Mouse (Mus musculus): ENCODE data around the gene Pgpep1. TPM values are rescaled to one million over a fixed set of nuclear protein-coding genes. Genes with fewer than 3 reads are reported as not detected.

Gene Pgpep1
- 63.6 and 70.2 TPM in 2 replicates for polyA plus RNA-seq (2015; fragmentation: Nextera tagmentation; extraction: Ambion mirVana)

DNA sequence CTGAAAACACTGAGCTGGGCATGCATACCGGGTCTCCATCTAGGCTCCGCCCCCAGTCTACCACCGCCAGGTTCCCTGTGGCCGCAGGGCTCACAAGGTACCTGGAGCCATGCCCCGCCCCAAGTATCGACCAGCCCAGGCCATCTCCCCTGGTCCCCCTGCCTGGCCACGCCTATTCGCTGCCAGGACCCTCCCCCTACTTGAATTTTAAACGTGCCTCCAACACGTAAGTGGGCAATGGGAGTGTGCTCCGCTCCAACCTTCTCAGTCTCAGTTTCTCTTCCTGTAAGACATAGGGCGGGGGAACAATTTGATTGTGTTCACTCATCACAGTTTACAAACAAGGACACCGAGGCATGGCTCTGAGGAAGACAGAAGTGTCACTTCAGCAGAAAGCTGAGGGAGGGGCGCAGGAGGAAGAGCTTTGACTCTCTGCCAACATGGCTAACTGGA is at the start of gene Pgpep1:
Gene Pgpep1, minus strand, starts transcription at position 116 of the 453 bp plus-strand sequence.
- H3K9me3 ChIP-seq: no peaks in the 10 kb centered on the region
- peak; percentile 53 for ATAC-seq (replicated peaks)
- peak within 1 kb of the TSS; percentile 91 for H3K4me2 ChIP-seq (replicated peaks)
- whole genome bisulfite sequencing: 4% methylated on average over 14 of the region's 14 CpGs
- peak within 1 kb of the TSS; percentile 91 for H3K4me3 ChIP-seq
- peak within 1 kb of the TSS; percentile 77 for H3K9ac ChIP-seq (replicated peaks)
- no peaks in the 10 kb centered on the region for H3K27me3 ChIP-seq
- H3K4me1 ChIP-seq: peaks cover 48% of the 10 kb centered on the region
- peak within 1 kb of the TSS; percentile 53 for H3K27ac ChIP-seq (replicated peaks)
- peaks cover 2% of the 10 kb centered on the region; the same call in 1 of the 2 replicates for H3K36me3 ChIP-seq

DNA sequence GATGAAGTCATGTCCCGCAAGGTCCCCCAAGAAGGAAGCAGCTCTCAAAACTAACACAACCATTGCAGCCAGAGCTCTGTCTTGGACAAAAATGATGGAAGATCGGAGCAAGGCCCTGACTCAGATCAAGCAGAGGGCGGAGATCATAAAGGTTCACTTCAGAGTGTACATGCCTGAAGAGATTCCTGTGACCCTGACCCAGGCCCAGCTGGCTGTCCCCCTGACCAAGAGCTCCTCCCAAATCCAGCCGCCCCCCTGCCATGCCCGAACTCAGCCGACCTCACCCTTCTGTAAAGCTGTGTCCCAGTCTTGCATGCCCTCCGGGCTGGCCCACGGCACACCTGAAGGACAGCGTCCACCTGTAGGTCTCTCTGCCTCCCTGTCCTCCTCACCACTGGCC is 49.6 kb upstream of the Pgpep1 start:
- WGBS: 88% methylated on average over 9 of the region's 9 CpGs
- no peaks in the 10 kb centered on the region for H3K9me3 ChIP-seq
- no peak overlapping the region for H3K27ac ChIP-seq (replicated peaks)
- no peak for ATAC-seq (replicated peaks)
- H3K4me1 ChIP-seq: no peaks in the 10 kb centered on the region
- no peaks in the 10 kb centered on the region for H3K36me3 ChIP-seq
- no peaks in the 10 kb centered on the region for H3K27me3 ChIP-seq
- H3K4me2 ChIP-seq (replicated peaks): no peak overlapping the region
- no peak overlapping the region for H3K4me3 ChIP-seq
- H3K9ac ChIP-seq (replicated peaks): no peak overlapping the region

DNA sequence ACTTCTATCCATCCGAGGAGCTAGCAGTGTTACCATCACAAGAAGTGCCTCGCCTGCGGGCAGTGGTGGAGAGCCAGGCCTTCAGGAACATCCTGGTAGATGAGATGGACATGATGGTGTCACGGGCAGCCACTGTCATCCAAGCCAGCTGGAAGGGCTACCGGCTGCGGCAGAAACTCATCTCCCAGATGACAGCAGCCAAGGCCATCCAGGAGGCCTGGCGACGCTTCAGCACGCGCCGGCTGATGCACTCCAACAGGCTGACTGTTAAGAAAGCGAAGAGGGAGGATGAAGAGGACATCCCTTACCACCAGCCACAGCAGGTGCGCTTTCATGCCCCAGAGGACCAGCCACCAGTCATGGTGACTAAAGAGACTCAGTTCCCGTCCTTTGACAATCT is 48.1 kb upstream of the Pgpep1 start:
- peaks cover 8% of the 10 kb centered on the region; the same call in 1 of the 2 replicates for H3K4me1 ChIP-seq
- H3K4me3 ChIP-seq: no peak overlapping the region
- no peak overlapping the region for H3K27ac ChIP-seq (replicated peaks)
- H3K27me3 ChIP-seq: no peaks in the 10 kb centered on the region
- no peak overlapping the region for H3K9ac ChIP-seq (replicated peaks)
- no peak overlapping the region for H3K4me2 ChIP-seq (replicated peaks)
- 93% methylated on average over 14 of the region's 14 CpGs for WGBS
- H3K9me3 ChIP-seq: no peaks in the 10 kb centered on the region
- ATAC-seq (replicated peaks): no peak
- H3K36me3 ChIP-seq: peaks cover 3% of the 10 kb centered on the region; the same call in 1 of the 2 replicates

DNA sequence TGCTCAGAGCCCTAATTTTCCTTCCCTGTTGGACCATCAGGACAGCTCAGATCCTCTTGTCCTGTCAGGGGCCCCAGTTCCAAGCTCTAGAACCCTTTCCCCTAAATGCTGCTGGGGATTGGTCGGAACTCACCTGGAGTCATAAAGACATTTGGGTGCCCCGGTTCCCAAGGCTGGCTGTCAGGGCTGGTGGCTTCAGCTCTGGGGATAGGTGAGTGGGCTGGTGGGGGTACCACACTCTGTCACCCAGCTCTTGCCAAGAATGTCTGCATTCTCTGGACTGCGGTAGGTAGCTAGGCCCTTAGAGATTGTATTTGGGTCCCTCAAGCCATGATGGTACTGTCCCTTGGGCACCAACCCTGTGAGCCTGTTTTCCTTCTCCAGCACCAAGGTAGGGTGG is 43.1 kb upstream of the Pgpep1 start, which contains the start of gene Iqcn:
Gene Iqcn, plus strand, starts transcription at position 171 of the 400 bp plus-strand sequence.
- H3K9me3 ChIP-seq: no peaks in the 10 kb centered on the region
- peak within 1 kb of the TSS; percentile 69 for H3K4me2 ChIP-seq (replicated peaks)
- 0 out of 2 replicates have a peak within 1 kb of the TSS, but pooled peaks have one; percentile 4 for H3K9ac ChIP-seq (replicated peaks)
- H3K4me1 ChIP-seq: peaks cover 36% of the 10 kb centered on the region
- H3K27ac ChIP-seq (replicated peaks): 0 out of 2 replicates have a peak within 1 kb of the TSS, but pooled peaks have one; percentile 2
- no peaks in the 10 kb centered on the region for H3K27me3 ChIP-seq
- peaks cover 3% of the 10 kb centered on the region; the same call in 1 of the 2 replicates for H3K36me3 ChIP-seq
- ATAC-seq (replicated peaks): no peak
- 93% methylated on average over 3 of the region's 3 CpGs for WGBS
- no peak within 1 kb of the TSS for H3K4me3 ChIP-seq

DNA sequence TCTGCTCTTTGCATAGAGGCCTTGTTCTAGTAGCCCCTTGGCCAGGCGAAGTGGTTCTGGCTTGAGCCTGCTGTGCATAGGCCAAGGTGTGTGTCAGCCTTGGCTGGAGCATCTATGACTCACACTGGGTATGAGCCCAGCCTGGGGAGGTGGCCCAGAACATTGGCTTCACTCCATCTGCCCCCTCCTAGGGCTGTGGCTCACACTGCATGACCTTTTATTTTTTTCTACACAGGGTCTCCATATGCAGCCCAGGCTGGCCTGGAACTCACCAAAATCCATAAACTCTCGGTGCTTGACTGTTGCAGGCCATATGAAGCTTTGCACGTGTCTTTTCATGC is 42.6 kb upstream of the Pgpep1 start:
- H3K4me3 ChIP-seq: no peak overlapping the region
- H3K27ac ChIP-seq (replicated peaks): 0 out of 2 replicates have a peak overlapping the region, but pooled peaks have one; percentile 2
- 87% methylated on average over 3 of the region's 3 CpGs for WGBS

DNA sequence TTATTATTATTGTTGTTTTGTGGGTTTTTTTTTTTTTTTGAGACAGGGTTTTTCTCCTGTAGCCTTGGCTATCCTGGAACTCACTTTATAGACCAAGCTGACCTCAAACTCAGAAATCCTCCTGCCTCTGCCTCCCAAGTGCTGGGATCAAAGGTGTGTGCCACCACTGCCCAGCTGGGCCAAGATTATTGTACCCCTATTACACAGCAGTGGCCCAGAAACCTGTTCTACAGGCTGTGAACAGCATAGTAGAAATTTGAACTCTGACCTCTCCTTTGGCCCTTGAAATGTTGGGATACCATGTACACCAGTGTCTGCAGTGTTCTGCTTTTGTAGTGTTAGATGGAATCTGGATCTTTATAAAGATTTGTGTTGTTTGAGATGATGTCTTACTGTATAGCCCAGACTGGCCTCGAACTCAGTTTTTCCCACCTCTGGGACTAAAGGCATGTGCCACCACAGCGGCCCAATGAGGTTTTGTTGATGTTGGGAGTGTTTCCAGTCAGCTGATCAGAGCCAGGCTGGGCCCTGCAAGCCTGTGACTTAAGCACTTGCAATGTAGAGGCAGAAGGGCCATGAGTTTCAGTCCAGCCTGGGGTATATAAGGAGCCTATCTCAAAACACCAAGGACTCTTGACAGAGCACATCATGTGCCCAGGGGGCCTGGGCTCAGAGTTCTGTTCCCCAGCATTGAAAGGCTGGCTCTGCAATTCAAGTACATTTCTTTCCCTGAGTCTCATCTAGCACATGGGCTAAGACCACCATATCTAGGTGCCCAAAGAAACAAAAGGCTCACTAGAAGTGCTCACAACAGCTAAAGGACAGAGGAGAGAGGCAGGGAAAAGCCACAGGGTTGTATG is 42.0 kb upstream of the Pgpep1 start:
- Histone ChIP-seq H3K4me1 (peaks cover 47% of the 10 kb centered on the region), H3K4me3 (peak overlapping the region; percentile 95), H3K9ac (replicated peaks) (peak overlapping the region; percentile 100; the same call in 1 of the 2 replicates), H3K27ac (replicated peaks) (0 out of 2 replicates have a peak overlapping the region, but pooled peaks have one; percentile 2), H3K27me3 (no peaks in the 10 kb centered on the region), H3K9me3 (no peaks in the 10 kb centered on the region), H3K4me2 (replicated peaks) (peak overlapping the region; percentile 69), H3K36me3 (peaks cover 3% of the 10 kb centered on the region; the same call in 1 of the 2 replicates)
- WGBS: 82% methylated on average over 2 of the region's 2 CpGs
- no peak for ATAC-seq (replicated peaks)

More for the DNA sequence above, 42.6 kb upstream of the Pgpep1 start:
- 0 out of 2 replicates have a peak overlapping the region, but pooled peaks have one; percentile 69 for H3K4me2 ChIP-seq (replicated peaks)
- no peaks in the 10 kb centered on the region for H3K9me3 ChIP-seq
- H3K4me1 ChIP-seq: peaks cover 41% of the 10 kb centered on the region
- no peaks in the 10 kb centered on the region for H3K27me3 ChIP-seq
- no peak overlapping the region for H3K9ac ChIP-seq (replicated peaks)
- ATAC-seq (replicated peaks): no peak
- H3K36me3 ChIP-seq: peaks cover 3% of the 10 kb centered on the region; the same call in 1 of the 2 replicates

DNA sequence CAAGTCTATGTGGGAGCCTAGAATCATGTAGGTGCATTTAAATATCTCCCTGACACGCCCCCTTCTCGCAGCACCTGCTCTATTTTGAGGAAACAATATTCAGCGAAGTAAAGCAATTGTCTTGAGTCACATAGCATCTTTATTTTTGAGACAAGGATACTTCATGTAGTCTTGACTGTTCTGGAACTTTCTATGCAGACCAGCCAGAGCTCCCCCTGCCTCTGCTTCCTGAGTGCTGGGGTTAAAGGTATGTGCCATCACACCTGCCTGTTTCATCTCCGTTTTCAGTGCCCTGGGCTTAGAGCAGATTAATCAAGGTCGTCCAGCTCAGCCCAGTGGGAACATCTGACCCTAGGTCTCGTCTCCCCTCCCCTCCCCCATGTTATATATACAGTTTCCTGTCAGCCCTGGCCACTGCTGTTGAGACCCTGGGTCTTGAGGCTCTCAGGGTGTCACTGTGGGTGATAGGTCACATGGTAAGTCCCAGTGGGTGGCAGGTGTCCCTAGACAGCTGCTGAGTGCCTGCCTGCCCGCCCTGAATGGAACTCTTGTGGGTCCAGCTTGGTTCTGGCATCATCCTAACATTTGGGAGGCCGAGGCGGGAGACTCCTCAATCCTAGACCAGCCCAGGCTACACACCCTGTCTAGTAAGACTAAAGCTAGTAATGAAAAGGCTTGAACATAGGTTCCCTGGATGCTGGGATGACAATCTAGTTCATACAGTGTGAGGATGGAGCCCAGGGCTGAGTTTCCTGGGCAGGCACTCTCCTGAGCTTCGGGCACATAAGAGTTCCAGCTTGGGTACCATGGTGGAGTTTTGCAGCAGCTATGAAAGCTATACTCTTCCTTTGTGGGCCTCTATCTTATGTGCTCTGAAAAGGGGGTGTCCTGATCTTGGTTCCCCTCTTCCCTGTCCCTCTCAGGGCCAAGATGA is 41.1 kb upstream of the Pgpep1 start:
- ATAC-seq (replicated peaks): no peak
- Histone ChIP-seq H3K9ac (replicated peaks) (peak overlapping the region; percentile 100), H3K27ac (replicated peaks) (peak overlapping the region; percentile 98), H3K27me3 (no peaks in the 10 kb centered on the region), H3K9me3 (no peaks in the 10 kb centered on the region), H3K4me1 (peaks cover 56% of the 10 kb centered on the region), H3K36me3 (peaks cover 3% of the 10 kb centered on the region; the same call in 1 of the 2 replicates), H3K4me2 (replicated peaks) (peak overlapping the region; percentile 69), H3K4me3 (peak overlapping the region; percentile 95)
- 54% methylated on average over 10 of the region's 10 CpGs for WGBS

DNA sequence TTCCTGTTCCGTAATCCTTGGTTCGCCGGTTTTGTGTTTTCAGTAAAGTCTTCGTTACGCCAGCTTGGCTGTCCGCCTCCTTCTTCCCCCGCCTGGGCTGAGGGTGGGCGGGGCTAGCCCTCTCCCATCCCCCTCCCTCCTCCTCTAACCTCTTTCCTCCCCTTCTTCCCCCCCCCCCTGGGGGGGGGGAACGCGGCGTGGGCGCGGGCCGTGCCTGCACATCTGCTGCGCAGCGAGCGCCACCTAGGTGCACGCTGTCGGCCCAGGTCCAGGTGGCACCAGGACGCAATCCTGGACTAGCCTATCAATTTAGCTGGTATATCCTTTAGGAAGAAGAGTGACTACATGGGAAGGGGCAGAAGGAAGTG is 40.4 kb upstream of the Pgpep1 start:
- peaks cover 62% of the 10 kb centered on the region for H3K4me1 ChIP-seq
- H3K4me3 ChIP-seq: peak overlapping the region; percentile 95
- no peaks in the 10 kb centered on the region for H3K27me3 ChIP-seq
- H3K9me3 ChIP-seq: no peaks in the 10 kb centered on the region
- H3K4me2 ChIP-seq (replicated peaks): peak overlapping the region; percentile 69
- 0% methylated on average over 20 of the region's 20 CpGs for WGBS
- ATAC-seq (replicated peaks): peak; percentile 16; the same call in 1 of the 2 replicates
- H3K9ac ChIP-seq (replicated peaks): peak overlapping the region; percentile 100
- H3K27ac ChIP-seq (replicated peaks): peak overlapping the region; percentile 98
- peaks cover 3% of the 10 kb centered on the region; the same call in 1 of the 2 replicates for H3K36me3 ChIP-seq

DNA sequence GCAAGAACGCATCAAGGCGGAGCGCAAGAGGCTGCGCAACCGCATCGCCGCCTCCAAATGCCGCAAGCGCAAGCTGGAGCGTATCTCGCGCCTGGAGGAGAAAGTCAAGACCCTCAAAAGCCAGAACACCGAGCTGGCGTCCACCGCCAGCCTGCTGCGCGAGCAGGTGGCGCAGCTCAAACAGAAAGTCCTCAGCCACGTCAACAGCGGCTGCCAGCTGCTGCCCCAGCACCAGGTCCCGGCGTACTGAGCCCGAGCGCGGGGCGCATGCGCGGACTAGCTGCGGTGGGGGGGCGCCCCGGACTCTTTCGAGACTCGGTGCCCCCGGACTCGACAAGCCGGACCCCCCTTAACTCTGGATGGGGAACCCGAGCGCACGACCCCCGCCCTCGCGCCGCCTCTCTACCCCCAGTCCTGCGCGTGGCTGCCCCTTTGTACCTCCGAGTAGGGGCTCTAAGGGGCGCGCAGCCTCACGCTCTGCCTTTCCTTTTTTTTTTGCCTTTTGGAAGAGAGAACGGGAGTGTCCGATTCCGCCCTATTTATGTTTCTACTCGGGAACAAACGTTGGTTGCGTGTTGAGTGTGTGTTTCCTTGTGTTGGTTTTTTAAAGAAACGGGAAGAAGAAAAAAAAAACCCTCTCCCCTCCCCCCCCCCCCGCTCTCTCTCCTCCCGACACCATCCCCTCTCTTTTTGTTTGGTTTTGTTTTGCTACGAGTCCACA is 39.8 kb upstream of the Pgpep1 start:
- peaks cover 65% of the 10 kb centered on the region for H3K4me1 ChIP-seq
- peaks cover 3% of the 10 kb centered on the region; the same call in 1 of the 2 replicates for H3K36me3 ChIP-seq
- H3K27me3 ChIP-seq: no peaks in the 10 kb centered on the region
- ATAC-seq (replicated peaks): peak; percentile 7
- peak overlapping the region; percentile 95 for H3K4me3 ChIP-seq
- H3K27ac ChIP-seq (replicated peaks): peak overlapping the region; percentile 98
- H3K4me2 ChIP-seq (replicated peaks): peak overlapping the region; percentile 69
- H3K9me3 ChIP-seq: no peaks in the 10 kb centered on the region
- peak overlapping the region; percentile 100 for H3K9ac ChIP-seq (replicated peaks)
- WGBS: under 1% methylated on average over 59 of the region's 59 CpGs

DNA sequence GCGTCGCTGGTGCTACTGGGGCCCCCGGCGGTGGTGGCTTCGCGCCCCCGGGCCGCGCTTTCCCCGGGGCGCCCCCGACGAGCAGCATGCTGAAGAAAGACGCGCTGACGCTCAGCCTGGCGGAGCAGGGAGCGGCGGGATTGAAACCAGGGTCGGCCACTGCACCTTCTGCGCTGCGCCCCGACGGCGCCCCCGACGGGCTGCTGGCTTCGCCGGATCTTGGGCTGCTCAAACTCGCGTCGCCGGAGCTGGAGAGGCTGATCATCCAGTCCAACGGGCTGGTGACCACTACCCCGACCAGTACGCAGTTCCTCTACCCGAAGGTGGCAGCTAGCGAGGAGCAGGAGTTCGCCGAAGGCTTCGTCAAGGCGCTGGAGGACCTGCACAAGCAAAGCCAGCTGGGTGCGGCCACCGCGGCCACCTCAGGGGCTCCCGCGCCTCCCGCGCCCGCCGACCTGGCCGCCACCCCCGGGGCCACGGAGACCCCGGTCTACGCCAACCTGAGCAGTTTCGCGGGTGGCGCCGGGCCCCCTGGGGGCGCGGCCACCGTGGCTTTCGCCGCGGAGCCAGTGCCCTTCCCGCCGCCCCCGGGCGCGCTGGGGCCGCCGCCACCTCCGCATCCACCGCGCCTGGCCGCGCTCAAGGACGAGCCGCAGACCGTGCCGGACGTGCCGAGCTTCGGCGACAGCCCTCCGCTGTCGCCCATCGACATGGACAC is 39.1 kb upstream of the Pgpep1 start:
- no peaks in the 10 kb centered on the region for H3K9me3 ChIP-seq
- ATAC-seq (replicated peaks): peak; percentile 2
- H3K36me3 ChIP-seq: peaks cover 3% of the 10 kb centered on the region; the same call in 1 of the 2 replicates
- H3K27ac ChIP-seq (replicated peaks): peak overlapping the region; percentile 98
- peak overlapping the region; percentile 69 for H3K4me2 ChIP-seq (replicated peaks)
- no peaks in the 10 kb centered on the region for H3K27me3 ChIP-seq
- H3K4me3 ChIP-seq: peak overlapping the region; percentile 95
- H3K9ac ChIP-seq (replicated peaks): peak overlapping the region; percentile 100
- peaks cover 65% of the 10 kb centered on the region for H3K4me1 ChIP-seq
- WGBS: under 1% methylated on average over 88 of the region's 89 CpGs

All from forebrain, embryonic 15.5 days (tissue).